Mouse (Mus musculus): ENCODE measurements around the gene Itgax. TPM values are rescaled to one million over a fixed set of nuclear protein-coding genes. Genes with fewer than 3 reads are reported as not detected.

Gene Itgax
- polyA plus RNA-seq, 1 experiment from 2014 or later = 0.09 TPM

GRCm38 (mm10) chr7:128169996-128170395, 40.6 kb downstream of the Itgax start:
- H3K4me3 ChIP-seq (replicated peaks) = no peak overlapping the region
- no peak for DNase-seq
- 51% methylated on average over 3 of the region's 3 CpGs for WGBS (ENCODE audit: insufficient replicate concordance)

GRCm38 (mm10) chr7:128178385-128178784, 49.0 kb downstream of the Itgax start:
- H3K4me1 ChIP-seq (replicated peaks) = no peaks in the 10 kb centered on the region; the same call in 1 of the 2 replicates
- WGBS (ENCODE audit: insufficient replicate concordance) = 18% methylated on average over 2 of the region's 2 CpGs
- DNase-seq (no peak), ATAC-seq (ENCODE audit: low read depth) (no peak)
- H3K36me3 ChIP-seq = no peaks in the 10 kb centered on the region
- no peak overlapping the region for H3K9ac ChIP-seq
- no peaks in the 10 kb centered on the region for H3K27me3 ChIP-seq
- H3K27ac ChIP-seq = no peak overlapping the region
- H3K4me3 ChIP-seq (replicated peaks) = no peak overlapping the region
- H3K9me3 ChIP-seq (replicated peaks) = no peaks in the 10 kb centered on the region
- no peak overlapping the region for H3K4me2 ChIP-seq

More at GRCm38 (mm10) chr7:128169996-128170395, 40.6 kb downstream of the Itgax start:
- no peaks in the 10 kb centered on the region for H3K27me3 ChIP-seq
- no peaks in the 10 kb centered on the region for H3K4me1 ChIP-seq (replicated peaks)
- no peak for ATAC-seq (ENCODE audit: low read depth)
- no peaks in the 10 kb centered on the region for H3K9me3 ChIP-seq (replicated peaks)
- H3K27ac ChIP-seq = no peak overlapping the region
- no peaks in the 10 kb centered on the region for H3K36me3 ChIP-seq
- no peak overlapping the region for H3K9ac ChIP-seq
- no peak overlapping the region for H3K4me2 ChIP-seq

- no peak for ATAC-seq (ENCODE audit: low read depth)
- no peaks in the 10 kb centered on the region; the same call in 1 of the 2 replicates for H3K4me1 ChIP-seq (replicated peaks)
- H3K36me3 ChIP-seq = no peaks in the 10 kb centered on the region
- H3K9me3 ChIP-seq (replicated peaks) = no peaks in the 10 kb centered on the region
- no peak overlapping the region for H3K27ac ChIP-seq
- H3K4me3 ChIP-seq (replicated peaks) = no peak overlapping the region
- H3K4me2 ChIP-seq = no peak overlapping the region
- WGBS (ENCODE audit: insufficient replicate concordance) = 14% methylated on average over 7 of the region's 7 CpGs
- H3K27me3 ChIP-seq = no peaks in the 10 kb centered on the region
- H3K9ac ChIP-seq = no peak overlapping the region
- peak; percentile 9 for DNase-seq
Measured at GRCm38 (mm10) chr7:128180126-128180525, 50.8 kb downstream of the Itgax start.

GRCm38 (mm10) chr7:128180546-128180945, 51.2 kb downstream of the Itgax start:
- Histone ChIP-seq H3K27ac (no peak overlapping the region), H3K9ac (no peak overlapping the region), H3K9me3 (replicated peaks) (no peaks in the 10 kb centered on the region), H3K4me1 (replicated peaks) (no peaks in the 10 kb centered on the region; the same call in 1 of the 2 replicates), H3K36me3 (no peaks in the 10 kb centered on the region), H3K4me2 (no peak overlapping the region), H3K4me3 (replicated peaks) (no peak overlapping the region), H3K27me3 (no peaks in the 10 kb centered on the region)
- ATAC-seq (ENCODE audit: low read depth) = no peak
- 27% methylated on average over 6 of the region's 6 CpGs for WGBS (ENCODE audit: insufficient replicate concordance)
- DNase-seq = no peak

GRCm38 (mm10) chr7:128181691-128182090, 52.3 kb downstream of the Itgax start:
- no peaks in the 10 kb centered on the region; the same call in 1 of the 2 replicates for H3K4me1 ChIP-seq (replicated peaks)
- H3K27ac ChIP-seq = no peak overlapping the region
- 67% methylated on average over 10 of the region's 10 CpGs for WGBS (ENCODE audit: insufficient replicate concordance)
- no peaks in the 10 kb centered on the region for H3K9me3 ChIP-seq (replicated peaks)
- no peaks in the 10 kb centered on the region for H3K27me3 ChIP-seq
- DNase-seq (no peak), ATAC-seq (ENCODE audit: low read depth) (no peak)
- H3K9ac ChIP-seq = no peak overlapping the region
- no peak overlapping the region for H3K4me3 ChIP-seq (replicated peaks)
- H3K4me2 ChIP-seq = no peak overlapping the region
- H3K36me3 ChIP-seq = no peaks in the 10 kb centered on the region

Other genes with a start within 250 kb of the Itgax start
- 0.19 and 0.24 TPM in 2 replicates for gene Prss53, start 238.6 kb upstream of the Itgax start, polyA plus RNA-seq (2015; fragmentation: Nextera tagmentation; extraction: Ambion mirVana)
- not detected in 2 replicates for gene Gm21974, start 234.1 kb upstream of the Itgax start, polyA plus RNA-seq (2015; fragmentation: Nextera tagmentation; extraction: Ambion mirVana)
- 86.9 and 89.1 TPM in 2 replicates for gene Vkorc1, start 233.9 kb upstream of the Itgax start, polyA plus RNA-seq (2015; fragmentation: Nextera tagmentation; extraction: Ambion mirVana)
- 64.4 and 70.0 TPM in 2 replicates for gene Bckdk, start 225.5 kb upstream of the Itgax start, polyA plus RNA-seq (2015; fragmentation: Nextera tagmentation; extraction: Ambion mirVana)
- gene Kat8, start 217.0 kb upstream of the Itgax start, polyA plus RNA-seq (2015; fragmentation: Nextera tagmentation; extraction: Ambion mirVana) = 20.5 and 22.7 TPM in 2 replicates
- gene Prss8, start 199.4 kb upstream of the Itgax start, polyA plus RNA-seq (2015; fragmentation: Nextera tagmentation; extraction: Ambion mirVana) = 5.8 and 6.4 TPM in 2 replicates
- gene Prss36, start 182.8 kb upstream of the Itgax start, polyA plus RNA-seq (2015; fragmentation: Nextera tagmentation; extraction: Ambion mirVana) = 4.0 and 4.1 TPM in 2 replicates
- 160 and 170 TPM in 2 replicates for gene Fus, start 162.1 kb upstream of the Itgax start, polyA plus RNA-seq (2015; fragmentation: Nextera tagmentation; extraction: Ambion mirVana)
- 23.7 and 31.2 TPM in 2 replicates for gene Pycard, start 135.7 kb upstream of the Itgax start, polyA plus RNA-seq (2015; fragmentation: Nextera tagmentation; extraction: Ambion mirVana)
- gene Trim72, start 125.6 kb upstream of the Itgax start, polyA plus RNA-seq (2015; fragmentation: Nextera tagmentation; extraction: Ambion mirVana) = not detected in 2 replicates
- gene Itgam, start 66.9 kb upstream of the Itgax start, polyA plus RNA-seq (2015; fragmentation: Nextera tagmentation; extraction: Ambion mirVana) = 1.8 TPM in 2 replicates
- gene Gm49368, start 66.9 kb upstream of the Itgax start, polyA plus RNA-seq (2015; fragmentation: Nextera tagmentation; extraction: Ambion mirVana) = not detected in 2 replicates
- gene Itgad, start 24.8 kb downstream of the Itgax start, polyA plus RNA-seq (2015; fragmentation: Nextera tagmentation; extraction: Ambion mirVana) = not detected in 2 replicates
- 2.3 and 2.7 TPM in 2 replicates for gene Cox6a2, start 76.8 kb downstream of the Itgax start, polyA plus RNA-seq (2015; fragmentation: Nextera tagmentation; extraction: Ambion mirVana)
- gene Armc5, start 107.8 kb downstream of the Itgax start, polyA plus RNA-seq (2015; fragmentation: Nextera tagmentation; extraction: Ambion mirVana) = 8.3 and 8.4 TPM in 2 replicates
- 1.9 and 2.8 TPM in 2 replicates for gene 9130023H24Rik, start 108.5 kb downstream of the Itgax start, polyA plus RNA-seq (2015; fragmentation: Nextera tagmentation; extraction: Ambion mirVana)
- gene Tgfb1i1, start 117.3 kb downstream of the Itgax start, polyA plus RNA-seq (2015; fragmentation: Nextera tagmentation; extraction: Ambion mirVana) = 14.3 and 17.8 TPM in 2 replicates
- 1.6 and 2.4 TPM in 2 replicates for gene Slc5a2, start 136.1 kb downstream of the Itgax start, polyA plus RNA-seq (2015; fragmentation: Nextera tagmentation; extraction: Ambion mirVana)
- gene BC017158, start 168.6 kb downstream of the Itgax start, polyA plus RNA-seq (2015; fragmentation: Nextera tagmentation; extraction: Ambion mirVana) = 16.7 and 21.4 TPM in 2 replicates